Mouse (Mus musculus): ENCODE results near the gene Zfp715. TPM values are rescaled to one million over a fixed set of nuclear protein-coding genes. Genes with fewer than 3 reads are reported as not detected.
"Not testable (repeated sequence)": the region's sequence is repeated elsewhere in the genome, so short reads cannot be mapped to it uniquely, and the experiment has no call there.

Gene Zfp715
- total RNA-seq, 1 experiment from 2014 or later: 46.8 TPM

- ATAC-seq (ENCODE audit: extremely low read depth, insufficient number of reproducible peaks, low FRiP score, poor library complexity, severe bottlenecking): no peak
These were observed 1.5 kb downstream of the Zfp715 start for GRCm38 (mm10) chr7:43311632-43312031.

GRCm38 (mm10) chr7:43309069-43309468 is 4.0 kb downstream of the Zfp715 start:
- ATAC-seq (ENCODE audit: extremely low read depth, insufficient number of reproducible peaks, low FRiP score, poor library complexity, severe bottlenecking): no peak

GRCm38 (mm10) chr7:43305235-43305634 is 7.9 kb downstream of the Zfp715 start:
- ATAC-seq (ENCODE audit: extremely low read depth, insufficient number of reproducible peaks, low FRiP score, poor library complexity, severe bottlenecking): no peak

- no peak for ATAC-seq (ENCODE audit: extremely low read depth, insufficient number of reproducible peaks, low FRiP score, poor library complexity, severe bottlenecking)
These were observed 21.6 kb downstream of the Zfp715 start for GRCm38 (mm10) chr7:43291524-43291923.

- peak; percentile 72 for ATAC-seq (ENCODE audit: extremely low read depth, insufficient number of reproducible peaks, low FRiP score, poor library complexity, severe bottlenecking)
These were observed 30.1 kb downstream of the Zfp715 start for GRCm38 (mm10) chr7:43282859-43283595.

GRCm38 (mm10) chr7:43282459-43282858 is 30.6 kb downstream of the Zfp715 start:
- ATAC-seq (ENCODE audit: extremely low read depth, insufficient number of reproducible peaks, low FRiP score, poor library complexity, severe bottlenecking): no peak

GRCm38 (mm10) chr7:43277401-43277800 is 35.7 kb downstream of the Zfp715 start:
- no peak for ATAC-seq (ENCODE audit: extremely low read depth, insufficient number of reproducible peaks, low FRiP score, poor library complexity, severe bottlenecking)

- ATAC-seq (ENCODE audit: extremely low read depth, insufficient number of reproducible peaks, low FRiP score, poor library complexity, severe bottlenecking): not testable (repeated sequence)
These were observed 36.9 kb downstream of the Zfp715 start for GRCm38 (mm10) chr7:43276178-43276577.

GRCm38 (mm10) chr7:43273476-43273875 is 39.6 kb downstream of the Zfp715 start:
- peak; percentile 98 for ATAC-seq (ENCODE audit: extremely low read depth, insufficient number of reproducible peaks, low FRiP score, poor library complexity, severe bottlenecking)

- not testable (repeated sequence) for ATAC-seq (ENCODE audit: extremely low read depth, insufficient number of reproducible peaks, low FRiP score, poor library complexity, severe bottlenecking)
These were observed 45.7 kb downstream of the Zfp715 start for GRCm38 (mm10) chr7:43267359-43267758.

- ATAC-seq (ENCODE audit: extremely low read depth, insufficient number of reproducible peaks, low FRiP score, poor library complexity, severe bottlenecking): no peak
These were observed 59.6 kb downstream of the Zfp715 start for GRCm38 (mm10) chr7:43253540-43253939.

GRCm38 (mm10) chr7:43250718-43251117 is 62.4 kb downstream of the Zfp715 start:
- ATAC-seq (ENCODE audit: extremely low read depth, insufficient number of reproducible peaks, low FRiP score, poor library complexity, severe bottlenecking): peak; percentile 96

Other genes starting within 250 kb of the Zfp715 start
- gene Zfp936, start 199.1 kb downstream of the Zfp715 start, total RNA-seq (2017): not detected in 2 replicates
- 27.1 and 32.2 TPM in 2 replicates for gene Siglecf, start 38.0 kb upstream of the Zfp715 start, total RNA-seq (2017)
- 222 and 223 TPM in 2 replicates for gene Siglecg, start 94.9 kb upstream of the Zfp715 start, total RNA-seq (2017)
- not detected in 2 replicates for gene Lim2, start 114.4 kb upstream of the Zfp715 start, total RNA-seq (2017)
- 10.7 and 13.1 TPM in 2 replicates for gene Nkg7, start 123.8 kb upstream of the Zfp715 start, total RNA-seq (2017)
- gene Cldnd2, start 127.5 kb upstream of the Zfp715 start, total RNA-seq (2017): not detected in 2 replicates
- gene Etfb, start 130.8 kb upstream of the Zfp715 start, total RNA-seq (2017): 36.3 and 42.4 TPM in 2 replicates
- gene Gm45233, start 130.8 kb upstream of the Zfp715 start, total RNA-seq (2017): not detected in 2 replicates
- gene Vsig10l, start 149.9 kb upstream of the Zfp715 start, total RNA-seq (2017): 11.4 and 17.1 TPM in 2 replicates
- not detected in 2 replicates for gene Iglon5, start 176.8 kb upstream of the Zfp715 start, total RNA-seq (2017)
- 1.9 and 2.1 TPM in 2 replicates for gene 4931406B18Rik, start 192.6 kb upstream of the Zfp715 start, total RNA-seq (2017)
- gene Cd33, start 231.1 kb upstream of the Zfp715 start, total RNA-seq (2017): 246 and 256 TPM in 2 replicates
- 3.3 and 3.7 TPM in 2 replicates for gene Zfp658, start 249.0 kb upstream of the Zfp715 start, total RNA-seq (2017)